Mouse (Mus musculus): ENCODE results near the gene Asap3. TPM values are rescaled to one million over a fixed set of nuclear protein-coding genes. Genes with fewer than 3 reads are reported as not detected.

Asap3 gene
- total RNA-seq, 2 experiments from 2014 or later, result 1.5 to 2.5 TPM

GRCm38 (mm10) chr4:136213629-136214028, 7.5 kb downstream of the Asap3 start:
- no peak for TF ChIP-seq CTCF (IDR thresholded peaks at IDR 0.05)
- peak; percentile 65 for DNase-seq
- intact Hi-C loops (cut with DNase I), result no loop called here
- peak overlapping the region; percentile 54; the same call in 1 of the 2 replicates for H3K27ac ChIP-seq
- H3K4me3 ChIP-seq, result no peak overlapping the region

- intact Hi-C loops (cut with DNase I), result no loop called here
- H3K27ac ChIP-seq, result peak overlapping the region; percentile 9
- no peak for DNase-seq
- H3K4me3 ChIP-seq, result no peak overlapping the region
- no peak for TF ChIP-seq CTCF (IDR thresholded peaks at IDR 0.05)
Observed at GRCm38 (mm10) chr4:136214828-136215227, 8.7 kb downstream of the Asap3 start.

- intact Hi-C loops (cut with DNase I), result no loop called here
- H3K4me3 ChIP-seq, result 0 out of 2 replicates have a peak overlapping the region, but pooled peaks have one; percentile 13
- 0 out of 2 replicates have a peak overlapping the region, but pooled peaks have one; percentile 25 for H3K27ac ChIP-seq
- TF ChIP-seq CTCF (IDR thresholded peaks at IDR 0.05), result no peak
- DNase-seq, result peak; percentile 46
Observed at GRCm38 (mm10) chr4:136215576-136215975, 9.4 kb downstream of the Asap3 start.

GRCm38 (mm10) chr4:136217063-136217462, 10.9 kb downstream of the Asap3 start:
- Histone ChIP-seq H3K27ac (peak overlapping the region; percentile 79), H3K4me3 (no peak overlapping the region)
- no peak for TF ChIP-seq CTCF (IDR thresholded peaks at IDR 0.05)
- no peak for DNase-seq
- intact Hi-C loops (cut with DNase I), result no loop called here

- peak; percentile 32; the same call in 1 of the 2 replicates for TF ChIP-seq CTCF (IDR thresholded peaks at IDR 0.05)
- intact Hi-C loops (cut with DNase I), result no loop called here
- peak; percentile 94 for DNase-seq
- Histone ChIP-seq H3K27ac (peak overlapping the region; percentile 79), H3K4me3 (peak overlapping the region; percentile 47)
Observed at GRCm38 (mm10) chr4:136218595-136219214, 12.5 kb downstream of the Asap3 start.

GRCm38 (mm10) chr4:136220133-136220775, 14.1 kb downstream of the Asap3 start:
- intact Hi-C loops (cut with DNase I), result loop anchor here (2.0 kb wide), 1 partner anchor 17 kb away; no protein-coding TSS in a partner anchor
- H3K4me3 ChIP-seq, result peak overlapping the region; percentile 55
- DNase-seq, result peak; percentile 72
- H3K27ac ChIP-seq, result peak overlapping the region; percentile 79
- no peak for TF ChIP-seq CTCF (IDR thresholded peaks at IDR 0.05)

GRCm38 (mm10) chr4:136223549-136224239, 17.5 kb downstream of the Asap3 start:
- intact Hi-C loops (cut with DNase I), result no loop called here
- Histone ChIP-seq H3K4me3 (no peak overlapping the region), H3K27ac (no peak overlapping the region)
- no peak for TF ChIP-seq CTCF (IDR thresholded peaks at IDR 0.05)
- no peak for DNase-seq

- Histone ChIP-seq H3K4me3 (no peak overlapping the region), H3K27ac (peak overlapping the region; percentile 69; the same call in 1 of the 2 replicates)
- intact Hi-C loops (cut with DNase I), result no loop called here
- no peak for DNase-seq
- TF ChIP-seq CTCF (IDR thresholded peaks at IDR 0.05), result no peak
Observed at GRCm38 (mm10) chr4:136224240-136224559, 18.0 kb downstream of the Asap3 start.

GRCm38 (mm10) chr4:136224677-136225460, 18.7 kb downstream of the Asap3 start:
- Histone ChIP-seq H3K27ac (peak overlapping the region; percentile 69), H3K4me3 (no peak overlapping the region)
- TF ChIP-seq CTCF (IDR thresholded peaks at IDR 0.05), result no peak
- intact Hi-C loops (cut with DNase I), result no loop called here
- DNase-seq, result no peak

GRCm38 (mm10) chr4:136227408-136227807, 21.2 kb downstream of the Asap3 start:
- peak overlapping the region; percentile 66 for H3K27ac ChIP-seq
- no peak for TF ChIP-seq CTCF (IDR thresholded peaks at IDR 0.05)
- intact Hi-C loops (cut with DNase I), result no loop called here
- H3K4me3 ChIP-seq, result no peak overlapping the region
- DNase-seq, result no peak

GRCm38 (mm10) chr4:136228640-136229039, 22.5 kb downstream of the Asap3 start:
- H3K4me3 ChIP-seq, result no peak overlapping the region
- DNase-seq, result no peak
- no peak for TF ChIP-seq CTCF (IDR thresholded peaks at IDR 0.05)
- intact Hi-C loops (cut with DNase I), result no loop called here
- H3K27ac ChIP-seq, result peak overlapping the region; percentile 66

GRCm38 (mm10) chr4:136238669-136239068, 32.5 kb downstream of the Asap3 start:
- H3K27ac ChIP-seq, result peak overlapping the region; percentile 24
- TF ChIP-seq CTCF (IDR thresholded peaks at IDR 0.05), result no peak
- no peak overlapping the region for H3K4me3 ChIP-seq
- intact Hi-C loops (cut with DNase I), result no loop called here
- DNase-seq, result no peak

All from gastrocnemius, adult 2 months (tissue).